Mouse (Mus musculus): ENCODE data around the gene Hist1h3d. TPM values are rescaled to one million over a fixed set of nuclear protein-coding genes. Genes with fewer than 3 reads are reported as not detected.
A peak's percentile ranks its signal among the peaks of the same experiment; 100 is the strongest.

The Hist1h3d gene
- polyA plus RNA-seq, 1 experiment = 21.8 TPM

- no peak for TF ChIP-seq POLR2A (IDR thresholded peaks at IDR 0.05; ENCODE audit: borderline replicate concordance, extremely low read depth, insufficient read depth, insufficient read length, poor library complexity, severe bottlenecking)
- TF ChIP-seq CTCF (IDR thresholded peaks at IDR 0.05; ENCODE audit: borderline replicate concordance, extremely low read depth, insufficient read depth, insufficient read length) = no peak
- peak; percentile 25 for DNase-seq (ENCODE audit: low read depth)
These were observed 3.1 kb upstream of the Hist1h3d start for GRCm38 (mm10) chr13:23572218-23573033.

- peak; percentile 20 for DNase-seq (ENCODE audit: low read depth)
These were observed 2.3 kb upstream of the Hist1h3d start for GRCm38 (mm10) chr13:23573034-23573897.

GRCm38 (mm10) chr13:23573898-23574524 lies 1.6 kb upstream of the Hist1h3d start, which contains the start of the genes Hist1h2bf and Hist1h2ad:
Gene Hist1h2bf, minus strand, starts transcription at chr13:23574196.
Gene Hist1h2ad, plus strand, starts transcription at chr13:23574381.
- peak; percentile 100 for DNase-seq (ENCODE audit: low read depth)

GRCm38 (mm10) chr13:23574546-23575170 lies 905 bp upstream of the Hist1h3d start:
- peak; percentile 40 for DNase-seq (ENCODE audit: low read depth)

- peak; percentile 32 for DNase-seq (ENCODE audit: low read depth)
These were observed 326 bp downstream of the Hist1h3d start for GRCm38 (mm10) chr13:23575864-23576313.

- peak; percentile 39 for DNase-seq (ENCODE audit: low read depth)
- TF ChIP-seq POLR2A (IDR thresholded peaks at IDR 0.05; ENCODE audit: borderline replicate concordance, extremely low read depth, insufficient read depth, insufficient read length, poor library complexity, severe bottlenecking) (no peak), CTCF (IDR thresholded peaks at IDR 0.05; ENCODE audit: borderline replicate concordance, extremely low read depth, insufficient read depth, insufficient read length) (no peak)
These were observed 853 bp downstream of the Hist1h3d start for GRCm38 (mm10) chr13:23576351-23576881.

- peak; percentile 19 for DNase-seq (ENCODE audit: low read depth)
- TF ChIP-seq CTCF (IDR thresholded peaks at IDR 0.05; ENCODE audit: borderline replicate concordance, extremely low read depth, insufficient read depth, insufficient read length) (no peak), POLR2A (IDR thresholded peaks at IDR 0.05; ENCODE audit: borderline replicate concordance, extremely low read depth, insufficient read depth, insufficient read length, poor library complexity, severe bottlenecking) (no peak)
These were observed 1.5 kb downstream of the Hist1h3d start for GRCm38 (mm10) chr13:23576906-23577639.

- TF ChIP-seq POLR2A (IDR thresholded peaks at IDR 0.05; ENCODE audit: borderline replicate concordance, extremely low read depth, insufficient read depth, insufficient read length, poor library complexity, severe bottlenecking) (no peak), CTCF (IDR thresholded peaks at IDR 0.05; ENCODE audit: borderline replicate concordance, extremely low read depth, insufficient read depth, insufficient read length) (no peak)
- DNase-seq (ENCODE audit: low read depth) = no peak
These were observed 2.3 kb downstream of the Hist1h3d start for GRCm38 (mm10) chr13:23577835-23578234.

- TF ChIP-seq POLR2A (IDR thresholded peaks at IDR 0.05; ENCODE audit: borderline replicate concordance, extremely low read depth, insufficient read depth, insufficient read length, poor library complexity, severe bottlenecking) (peak; percentile 86; the same call in 1 of the 2 replicates), CTCF (IDR thresholded peaks at IDR 0.05; ENCODE audit: borderline replicate concordance, extremely low read depth, insufficient read depth, insufficient read length) (no peak)
- peak; percentile 99 for DNase-seq (ENCODE audit: low read depth)
These were observed 6.0 kb downstream of the Hist1h3d start, which contains the start of gene Hist1h4d for GRCm38 (mm10) chr13:23581408-23582218. Gene Hist1h4d, plus strand, starts transcription at chr13:23581598.

All from brain, embryonic 14.5 days (tissue).